Mouse (Mus musculus) megakaryocyte, embryonic 14.5 days (primary cell): Measurements from ENCODE around the gene Gm20388.

Experiments
- FLI1 ChIP-seq: IDR thresholded peaks from 2 replicates; pipeline ENCODE4 v1.6.1; 2012; ENCODE audit warnings: low read length, inconsistent platforms, mixed read lengths
- GATA1 ChIP-seq: IDR thresholded peaks from 3 replicates; pipeline ENCODE4 v1.6.1; 2012; ENCODE audit warnings: mixed read lengths, low read length, inconsistent platforms, borderline replicate concordance

DNA sequence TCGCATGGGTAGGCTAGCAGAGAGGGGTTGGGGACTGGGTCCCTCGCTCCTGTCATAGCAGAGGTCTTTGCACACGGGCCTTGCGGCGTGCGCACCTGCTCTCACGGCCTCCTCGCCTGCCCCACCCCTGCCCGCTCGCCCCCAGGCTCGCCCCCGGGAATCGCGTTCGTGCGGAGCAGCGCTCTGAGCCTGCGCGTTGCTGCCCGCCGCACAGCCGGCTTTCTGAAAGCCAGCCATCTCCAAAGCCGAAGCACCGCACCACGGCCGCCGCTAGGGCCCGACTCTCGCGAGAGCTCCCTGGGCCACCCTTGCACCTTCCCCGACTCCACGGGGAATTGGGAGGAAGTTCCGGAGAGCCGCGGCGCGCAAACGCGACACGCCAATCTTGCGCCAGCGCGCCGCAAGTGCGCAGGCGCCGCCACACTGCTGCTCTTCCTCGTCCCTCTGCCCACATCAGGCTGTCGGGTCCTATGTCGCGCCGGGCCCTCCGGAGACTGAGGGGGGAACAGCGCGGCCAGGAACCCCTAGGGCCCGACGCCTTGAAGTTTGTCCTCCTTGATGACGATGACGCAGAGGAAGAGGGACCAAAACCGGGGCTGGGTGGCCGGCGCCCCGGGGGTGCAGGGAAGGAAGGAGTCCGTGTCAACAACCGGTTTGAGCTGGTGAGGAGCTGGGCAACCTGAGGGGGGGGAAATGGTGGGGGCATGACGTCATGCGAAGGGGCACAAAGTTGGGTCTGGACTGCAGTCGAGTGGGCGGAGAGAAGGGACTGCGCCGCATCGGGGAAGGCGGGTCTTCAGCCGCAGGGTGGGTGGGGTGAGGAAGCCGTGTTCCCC lies 3463.0 kb downstream of the Gm20388 start, which contains the start of gene Tcf25:
- TF ChIP-seq GATA1 (no peak), FLI1 (no peak)
